Mouse (Mus musculus) olfactory bulb, adult 2 months (tissue): Measurements from ENCODE around the gene Tmed6.

Experiments
- CTCF ChIP-seq: fragments of 200-500 bp; IDR thresholded peaks from 2 replicates; pipeline ENCODE4 v1.5.1; 2012; ENCODE audit warnings: low read depth, mild to moderate bottlenecking, low read length, moderate library complexity; ENCODE audit not compliant: insufficient read depth
- POLR2A ChIP-seq: fragments of 200-500 bp; IDR thresholded peaks from 2 replicates; pipeline ENCODE4 v1.6.1; 2012; ENCODE audit warnings: mild to moderate bottlenecking, low read depth, low read length, moderate library complexity; ENCODE audit not compliant: insufficient read depth

- peak; percentile 77 for TF ChIP-seq CTCF
- peak; percentile 74 for TF ChIP-seq POLR2A
Measured at GRCm38 (mm10) chr8:107030650-107031576, 34.5 kb downstream of the Tmed6 start, which contains the start of gene Vps4a.
